Mouse (Mus musculus) heart, postnatal 0 days (tissue): Measurements from ENCODE around the gene Bcr. TPM values are rescaled to one million over a fixed set of nuclear protein-coding genes. Genes with fewer than 3 reads are reported as not detected.

Source experiments
- ATAC-seq: fragments of 200-750 bp; cut with Nextera tagmentation; 2 replicates; pipeline ENCODE4 v1.8.0; 2017; ENCODE audit warnings: low read depth, moderate number of reproducible peaks, moderate library complexity; ENCODE audit not compliant: insufficient read depth
- DNase-seq: peaks from one replicate; pipeline ENCODE4 v3.0.0-alpha.2; 2016; ENCODE audit warnings: low spot score
- H3K27ac ChIP-seq: fragments of 300-500 bp; sonication (generic); 2 replicates; pipeline ENCODE4 v1.5.1; 2014; ENCODE audit warnings: low read depth, mild to moderate bottlenecking
- H3K27me3 ChIP-seq: fragments of 300-500 bp; sonication (generic); 2 replicates; pipeline ENCODE4 v1.6.1; 2014; ENCODE audit warnings: low read length, mixed read lengths; ENCODE audit not compliant: control insufficient read depth, insufficient read depth
- H3K36me3 ChIP-seq: fragments of 300-500 bp; sonication (generic); replicated peaks from 2 replicates; pipeline ENCODE4 v1.6.1; 2014; ENCODE audit warnings: low read length, mixed read lengths; ENCODE audit not compliant: control insufficient read depth, insufficient read depth
- H3K4me1 ChIP-seq: fragments of 300-500 bp; sonication (generic); 2 replicates; pipeline ENCODE4 v1.6.1; 2014; ENCODE audit warnings: antibody characterized with exemption; ENCODE audit not compliant: control insufficient read depth, insufficient read depth
- H3K4me2 ChIP-seq: fragments of 300-500 bp; sonication (generic); 2 replicates; pipeline ENCODE4 v1.6.1; 2014; ENCODE audit warnings: low read depth, mild to moderate bottlenecking, low read length, moderate library complexity
- H3K4me3 ChIP-seq: fragments of 300-500 bp; sonication (generic); 2 replicates; pipeline ENCODE4 v1.5.1; 2014; ENCODE audit warnings: low read depth, low read length
- H3K9ac ChIP-seq: fragments of 300-500 bp; sonication (generic); replicated peaks from 2 replicates; pipeline ENCODE4 v1.6.1; 2014; ENCODE audit warnings: low read depth, low read length, mixed read lengths
- H3K9me3 ChIP-seq: fragments of 300-500 bp; sonication (generic); replicated peaks from 2 replicates; pipeline ENCODE4 v1.6.1; 2016; ENCODE audit warnings: low read length; ENCODE audit not compliant: control insufficient read depth
- CTCF ChIP-seq: IDR thresholded peaks from 2 replicates; pipeline ENCODE4 v1.5.1; 2016; ENCODE audit warnings: antibody characterized with exemption, control low read depth, low read depth
- EP300 ChIP-seq: IDR thresholded peaks from 2 replicates; pipeline ENCODE4 v1.6.1; 2016; ENCODE audit warnings: antibody characterized with exemption, low read depth
- whole genome bisulfite sequencing: fragments of 180-500 bp; shearing (Covaris S2); extraction: QIAGEN DNeasy Blood & Tissue Kit; methylation state at CpG from one replicate; pipeline ENCODE4 v1.1.7; 2014; 5-methylcytosine and 5-hydroxymethylcytosine counted together
- polyA plus RNA-seq: library from polyadenylated mRNA; unstranded; fragments of >200 nt; fragmentation: Nextera tagmentation; extraction: Ambion mirVana; gene quantifications from 2 replicates; pipeline ENCODE4 v1.2.1, GENCODE M21; 2015
- total RNA-seq: library from RNA; depleted of rRNA; stranded (reverse); fragments of >200 nt; gene quantifications from 2 replicates; pipeline ENCODE4 v1.2.3, GENCODE M21; 2014; ENCODE audit warnings: low replicate concordance

Bcr gene
- total and polyA plus RNA-seq, 2 experiments from 2014 or later, result 9.3 to 12.1 TPM

DNA sequence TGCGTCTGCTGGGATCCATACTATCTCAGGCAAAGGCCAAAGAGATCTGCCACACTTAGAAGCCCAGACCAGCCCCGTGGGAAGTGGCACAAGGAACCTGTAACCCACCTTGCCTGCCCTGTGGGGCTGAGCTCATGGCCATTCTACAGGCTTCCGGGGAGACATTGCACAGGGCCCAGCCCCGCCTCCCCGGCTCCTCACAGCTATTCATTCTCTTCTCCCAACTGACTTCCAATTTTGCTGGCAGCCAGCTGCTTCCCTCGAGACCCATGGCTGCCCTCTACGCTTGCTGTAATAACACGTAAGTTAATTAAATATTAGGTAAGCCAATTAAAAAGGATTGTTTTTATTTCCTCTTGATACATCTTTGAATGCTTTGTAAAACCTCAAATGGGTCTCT lies 33.9 kb upstream of the Bcr start:
- Histone ChIP-seq H3K4me2 (no peak overlapping the region), H3K27ac (no peak overlapping the region), H3K36me3 (no peaks in the 10 kb centered on the region), H3K9ac (no peak overlapping the region), H3K27me3 (peaks cover 23% of the 10 kb centered on the region), H3K9me3 (no peaks in the 10 kb centered on the region; the same call in 1 of the 2 replicates), H3K4me3 (no peak overlapping the region), H3K4me1 (no peaks in the 10 kb centered on the region)
- DNase-seq, result no peak
- 70% methylated on average over 8 of the region's 8 CpGs for WGBS
- no peak for TF ChIP-seq CTCF
- TF ChIP-seq EP300, result no peak
- ATAC-seq, result no peak

DNA sequence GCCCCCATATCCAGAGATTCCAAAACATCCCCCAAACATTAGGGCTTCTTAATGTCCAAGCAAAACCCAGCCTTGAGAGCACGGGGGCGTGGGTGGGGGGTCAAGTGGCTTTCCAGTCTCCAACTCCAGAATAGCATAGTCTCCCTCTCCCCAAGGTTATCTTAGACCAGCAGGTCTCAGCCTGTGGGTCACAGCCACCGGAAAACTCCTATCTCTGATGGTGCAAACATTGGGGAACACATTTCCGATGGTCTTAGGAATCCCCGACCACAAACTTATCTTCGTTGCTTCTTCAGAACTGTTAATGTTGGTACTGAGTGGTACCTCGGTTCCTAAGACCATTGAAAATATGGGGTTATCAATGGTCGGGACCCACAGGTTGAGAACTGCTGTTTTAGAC lies 31.6 kb upstream of the Bcr start:
- DNase-seq (no peak), ATAC-seq (no peak)
- no peaks in the 10 kb centered on the region for H3K4me1 ChIP-seq
- no peak for TF ChIP-seq EP300
- no peak overlapping the region for H3K4me2 ChIP-seq
- WGBS, result 76% methylated on average over 8 of the region's 8 CpGs
- H3K36me3 ChIP-seq, result no peaks in the 10 kb centered on the region
- no peak overlapping the region for H3K4me3 ChIP-seq
- peaks cover 18% of the 10 kb centered on the region; the same call in 1 of the 2 replicates for H3K27me3 ChIP-seq
- no peak overlapping the region for H3K9ac ChIP-seq
- H3K27ac ChIP-seq, result no peak overlapping the region
- H3K9me3 ChIP-seq, result no peaks in the 10 kb centered on the region

- no peaks in the 10 kb centered on the region for H3K36me3 ChIP-seq
- TF ChIP-seq CTCF (no peak), EP300 (no peak)
- no peak overlapping the region for H3K9ac ChIP-seq
- 84% methylated on average over 3 of the region's 3 CpGs for WGBS
- no peaks in the 10 kb centered on the region for H3K4me1 ChIP-seq
- H3K27ac ChIP-seq, result no peak overlapping the region
- DNase-seq (no peak), ATAC-seq (no peak)
- no peak overlapping the region for H3K4me2 ChIP-seq
- H3K9me3 ChIP-seq, result no peaks in the 10 kb centered on the region
- peaks cover 18% of the 10 kb centered on the region; the same call in 1 of the 2 replicates for H3K27me3 ChIP-seq
- H3K4me3 ChIP-seq, result no peak overlapping the region
Measured at GRCm38 (mm10) chr10:75029677-75030076, 30.7 kb upstream of the Bcr start.

GRCm38 (mm10) chr10:75030234-75030633 lies 30.2 kb upstream of the Bcr start:
- no peak for TF ChIP-seq EP300
- no peak for TF ChIP-seq CTCF

GRCm38 (mm10) chr10:75031345-75032114 lies 28.9 kb upstream of the Bcr start:
- ATAC-seq (no peak), DNase-seq (no peak)
- peaks cover 15% of the 10 kb centered on the region; the same call in 1 of the 2 replicates for H3K27me3 ChIP-seq
- H3K9me3 ChIP-seq, result no peaks in the 10 kb centered on the region
- no peak overlapping the region for H3K27ac ChIP-seq
- no peaks in the 10 kb centered on the region for H3K4me1 ChIP-seq
- H3K9ac ChIP-seq, result no peak overlapping the region
- 54% methylated on average over 5 of the region's 5 CpGs for WGBS
- no peak for TF ChIP-seq CTCF
- no peak overlapping the region for H3K4me2 ChIP-seq
- H3K4me3 ChIP-seq, result no peak overlapping the region
- H3K36me3 ChIP-seq, result no peaks in the 10 kb centered on the region

More at GRCm38 (mm10) chr10:75030234-75030633, 30.2 kb upstream of the Bcr start:
- H3K4me3 ChIP-seq, result no peak overlapping the region
- no peaks in the 10 kb centered on the region for H3K9me3 ChIP-seq
- H3K4me2 ChIP-seq, result no peak overlapping the region
- ATAC-seq (no peak), DNase-seq (no peak)
- H3K27me3 ChIP-seq, result peaks cover 18% of the 10 kb centered on the region; the same call in 1 of the 2 replicates
- H3K27ac ChIP-seq, result no peak overlapping the region
- no peaks in the 10 kb centered on the region for H3K4me1 ChIP-seq
- no peak overlapping the region for H3K9ac ChIP-seq
- WGBS, result 86% methylated on average over 3 of the region's 3 CpGs
- H3K36me3 ChIP-seq, result no peaks in the 10 kb centered on the region
